Mouse (Mus musculus) v-Abl transformed pro-B cells (cell line): ENCODE results near the gene Churc1.
"Not testable (repeated sequence)": the region's sequence is repeated elsewhere in the genome, so short reads cannot be mapped to it uniquely, and the experiment has no call there.

Source experiments
- in situ Hi-C, 2 experiments: fragments of 400-800 bp; cut with MboI; formaldehyde crosslinking; loops; one replicate each; pipeline ENCODE4 v1.15.1; 2025; ENCODE audit not compliant: unreplicated experiment in 2 of 2

Churc1 gene

GRCm38 (mm10) chr12:76790446-76791084 is 25.2 kb downstream of the Churc1 start:
- in situ Hi-C loops: no loop called here

GRCm38 (mm10) chr12:76792540-76792939 is 27.2 kb downstream of the Churc1 start:
- in situ Hi-C loops: not testable (repeated sequence)

- in situ Hi-C loops: no loop called here
Observed at GRCm38 (mm10) chr12:76795350-76795749, 30.0 kb downstream of the Churc1 start, which contains the start of gene Gpx2. Gpx2 (minus strand) TSS chr12:76795554.

GRCm38 (mm10) chr12:76796938-76797539 is 31.7 kb downstream of the Churc1 start:
- in situ Hi-C loops: no loop called here

- in situ Hi-C loops: no loop called here
Observed at GRCm38 (mm10) chr12:76798008-76798720, 32.8 kb downstream of the Churc1 start.

GRCm38 (mm10) chr12:76803028-76803427 is 37.7 kb downstream of the Churc1 start:
- in situ Hi-C loops: loop anchor here (10.0 to 25.0 kb wide), 3 partner anchors 208 to 538 kb away; no protein-coding TSS in a partner anchor

GRCm38 (mm10) chr12:76803700-76804252 is 38.4 kb downstream of the Churc1 start:
- in situ Hi-C loops: loop anchor here (10.0 to 25.0 kb wide), 3 partner anchors 209 to 539 kb away; no protein-coding TSS in a partner anchor

- in situ Hi-C loops: loop anchor here (10.0 to 25.0 kb wide), 3 partner anchors 210 to 540 kb away; no protein-coding TSS in a partner anchor
Observed at GRCm38 (mm10) chr12:76805056-76805811, 39.9 kb downstream of the Churc1 start.

- in situ Hi-C loops: loop anchor here (10.0 to 25.0 kb wide), 3 partner anchors 213 to 543 kb away; no protein-coding TSS in a partner anchor
Observed at GRCm38 (mm10) chr12:76807796-76808195, 42.5 kb downstream of the Churc1 start.

GRCm38 (mm10) chr12:76810491-76810890 is 45.2 kb downstream of the Churc1 start:
- in situ Hi-C loops: loop anchor here (25.0 kb wide), 1 partner anchor 323 kb away; no protein-coding TSS in a partner anchor

- in situ Hi-C loops: loop anchor here (25.0 kb wide), 1 partner anchor 324 kb away; no protein-coding TSS in a partner anchor
Observed at GRCm38 (mm10) chr12:76811006-76811405, 45.7 kb downstream of the Churc1 start.

- in situ Hi-C loops: loop anchor here (25.0 kb wide), 1 partner anchor 326 kb away; no protein-coding TSS in a partner anchor
Observed at GRCm38 (mm10) chr12:76813543-76813942, 48.2 kb downstream of the Churc1 start.

GRCm38 (mm10) chr12:76814120-76814519 is 48.8 kb downstream of the Churc1 start:
- in situ Hi-C loops: loop anchor here (25.0 kb wide), 1 partner anchor 327 kb away; no protein-coding TSS in a partner anchor

GRCm38 (mm10) chr12:76816720-76817119 is 51.4 kb downstream of the Churc1 start:
- in situ Hi-C loops: loop anchor here (25.0 kb wide), 1 partner anchor 329 kb away; no protein-coding TSS in a partner anchor

GRCm38 (mm10) chr12:76817176-76817575 is 51.8 kb downstream of the Churc1 start:
- in situ Hi-C loops: loop anchor here (25.0 kb wide), 1 partner anchor 330 kb away; no protein-coding TSS in a partner anchor

- in situ Hi-C loops: loop anchor here (25.0 kb wide), 1 partner anchor 331 kb away; no protein-coding TSS in a partner anchor
Observed at GRCm38 (mm10) chr12:76818120-76818519, 52.8 kb downstream of the Churc1 start.

GRCm38 (mm10) chr12:76818908-76819307 is 53.6 kb downstream of the Churc1 start:
- in situ Hi-C loops: loop anchor here (25.0 kb wide), 1 partner anchor 332 kb away; no protein-coding TSS in a partner anchor

GRCm38 (mm10) chr12:76819816-76820215 is 54.5 kb downstream of the Churc1 start:
- in situ Hi-C loops: loop anchor here (25.0 kb wide), 1 partner anchor 333 kb away; no protein-coding TSS in a partner anchor

- in situ Hi-C loops: loop anchor here (25.0 kb wide), 1 partner anchor 333 kb away; no protein-coding TSS in a partner anchor
Observed at GRCm38 (mm10) chr12:76820615-76821014, 55.3 kb downstream of the Churc1 start.
